Mouse (Mus musculus): ENCODE measurements around the gene Olfr410.
A peak's percentile ranks its signal among the peaks of the same experiment; 100 is the strongest.

Gene Olfr410

GRCm38 (mm10) chr11:74337931-74338330 is at the start of gene Olfr410:
TSS of gene Olfr410 (minus strand) at chr11:74338031.
- no peak for DNase-seq (ENCODE audit: extremely low spot score)

- DNase-seq (ENCODE audit: extremely low spot score): no peak
Measured at GRCm38 (mm10) chr11:74387203-74387602, 49.4 kb upstream of the Olfr410 start.

GRCm38 (mm10) chr11:74385674-74386073 is 47.8 kb upstream of the Olfr410 start:
- DNase-seq (ENCODE audit: extremely low spot score): no peak

- no peak for DNase-seq (ENCODE audit: extremely low spot score)
Measured at GRCm38 (mm10) chr11:74379166-74379873, 41.5 kb upstream of the Olfr410 start.

- DNase-seq (ENCODE audit: extremely low spot score): peak; percentile 24
Measured at GRCm38 (mm10) chr11:74376847-74377246, 39.0 kb upstream of the Olfr410 start.

DNA sequence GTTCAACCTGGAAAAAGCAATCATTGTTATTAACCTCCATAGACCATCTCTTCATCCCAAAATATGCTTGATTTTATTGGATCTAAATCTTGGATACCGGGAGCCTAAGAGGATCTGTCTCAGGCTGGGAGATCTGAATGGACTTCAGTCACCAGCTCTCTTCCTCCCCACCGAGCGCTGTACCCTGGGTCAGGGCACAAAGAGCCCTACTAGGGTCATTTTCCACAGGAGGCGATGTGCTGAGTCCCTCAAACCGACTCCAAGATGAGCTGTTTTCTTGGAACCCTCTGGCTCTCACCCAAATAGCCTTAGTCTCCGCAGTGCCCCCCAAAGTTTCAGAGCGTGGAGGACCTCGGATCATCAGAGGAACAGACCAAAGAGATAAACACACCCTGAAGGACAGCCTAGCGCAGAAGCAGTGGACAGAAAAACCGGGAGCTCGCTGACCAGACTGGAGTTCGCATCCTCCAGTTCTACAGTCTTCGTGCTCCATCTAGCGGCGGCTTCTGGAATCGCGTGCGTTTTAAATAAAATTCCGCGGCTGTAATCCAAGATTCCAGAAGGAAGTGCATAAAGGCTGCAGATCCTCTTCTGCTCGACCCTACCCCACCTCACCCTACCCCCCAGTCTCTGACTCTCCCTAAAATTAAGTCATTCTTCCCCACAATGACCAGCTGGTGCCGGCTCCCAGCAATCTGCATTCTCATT is 33.7 kb upstream of the Olfr410 start:
- peak; percentile 79 for DNase-seq (ENCODE audit: extremely low spot score)

DNA sequence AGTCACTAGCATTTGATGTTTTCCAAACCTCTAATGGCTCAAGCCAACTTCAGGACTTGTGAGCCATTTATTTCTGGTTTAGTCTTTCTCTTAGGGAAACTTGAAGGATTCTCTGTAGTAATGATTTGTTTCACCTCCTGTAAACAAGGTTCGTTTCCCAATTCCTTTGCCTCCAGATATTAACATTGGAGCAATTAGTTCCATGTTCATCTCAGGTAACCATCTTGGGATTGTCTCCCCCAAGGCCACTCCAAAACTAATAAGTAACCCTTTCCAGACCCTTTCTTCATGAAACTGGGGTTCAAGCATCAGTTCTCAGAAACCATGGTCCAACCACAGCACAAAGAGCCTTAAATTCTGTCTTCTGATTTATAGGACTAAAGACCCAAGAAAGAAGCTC is 23.9 kb upstream of the Olfr410 start, which contains the start of gene Olfr412:
Gene Olfr412 (plus strand): TSS at position 301 of the 400 bp plus-strand sequence.
- DNase-seq (ENCODE audit: extremely low spot score): no peak

DNA sequence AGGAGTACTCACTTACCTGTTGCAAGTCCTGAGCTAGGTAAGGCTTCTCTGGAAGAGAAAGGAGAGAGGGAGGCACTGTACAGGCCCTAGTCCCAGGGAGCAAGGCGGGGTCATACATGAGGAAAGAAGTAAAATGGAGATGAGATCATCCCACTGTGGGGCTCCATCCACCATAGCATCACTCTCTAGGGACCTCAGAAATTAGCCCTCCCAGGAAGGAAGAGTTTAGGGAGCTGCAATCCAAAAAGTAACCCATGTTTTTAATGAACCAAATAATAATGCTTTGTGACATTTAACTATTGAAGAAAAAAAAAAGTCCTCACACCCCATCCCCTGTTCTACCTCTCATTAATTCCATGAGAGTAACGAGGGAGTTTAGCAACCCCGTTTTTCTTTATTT is 14.7 kb upstream of the Olfr410 start, which contains the start of gene Olfr411:
Gene Olfr411 (minus strand): TSS at position 101 of the 400 bp plus-strand sequence.
- DNase-seq (ENCODE audit: extremely low spot score): no peak

DNA sequence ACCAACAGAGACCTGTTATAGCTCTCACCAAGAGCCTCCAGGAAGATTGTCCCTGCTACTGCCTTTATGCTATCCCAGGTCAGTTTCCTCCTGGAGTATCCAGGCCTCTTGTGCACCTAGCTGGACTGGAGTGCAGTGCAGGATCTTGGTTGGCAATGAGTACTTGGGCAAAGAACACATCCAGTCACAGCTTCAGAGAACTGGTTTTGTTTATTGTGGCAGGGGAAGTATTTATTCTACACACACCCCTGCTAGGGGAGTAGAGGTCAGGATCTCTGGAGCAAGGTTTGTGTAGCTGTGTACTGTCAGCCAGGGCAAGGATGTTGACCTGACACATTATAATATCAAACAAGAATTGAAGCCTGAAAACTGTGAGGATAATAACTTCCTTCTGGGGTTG is 9.1 kb downstream of the Olfr410 start:
- no peak for DNase-seq (ENCODE audit: extremely low spot score)

- DNase-seq (ENCODE audit: extremely low spot score): no peak
Measured at GRCm38 (mm10) chr11:74326044-74326443, 11.8 kb downstream of the Olfr410 start.

GRCm38 (mm10) chr11:74287256-74287655 is 50.6 kb downstream of the Olfr410 start:
- DNase-seq (ENCODE audit: extremely low spot score): no peak

DNA sequence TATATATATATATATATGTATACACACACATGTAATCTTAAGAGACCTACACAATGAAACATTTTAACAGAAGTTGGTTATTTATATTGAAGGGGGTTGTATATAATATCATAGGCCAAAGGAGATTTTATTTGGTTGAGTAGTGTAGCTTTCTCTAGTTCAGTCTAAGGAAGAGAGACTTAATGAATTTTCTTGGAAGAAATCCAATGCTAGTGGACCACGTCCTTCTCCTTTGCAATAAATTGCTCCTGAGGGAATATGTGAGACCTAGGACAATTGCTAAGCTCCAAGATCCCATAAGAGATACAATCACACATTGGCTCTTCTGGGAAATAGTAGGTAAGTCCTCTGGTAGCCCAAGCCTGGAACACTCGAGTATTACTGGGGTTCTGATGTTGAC is 54.4 kb downstream of the Olfr410 start, which contains the start of gene Olfr59:
Gene Olfr59 (plus strand): TSS at position 301 of the 400 bp plus-strand sequence.
- DNase-seq (ENCODE audit: extremely low spot score): no peak
